Mouse (Mus musculus) lung, adult 18-20 months (tissue): Measurements from ENCODE around the gene Wdfy3.

Experiments used
- DNase-seq, 2 experiments: peaks; one replicate each; pipeline ENCODE4 v3.0.0; 2022; ENCODE audit warnings: mixed read lengths in 2 of 2

Wdfy3 gene

DNA sequence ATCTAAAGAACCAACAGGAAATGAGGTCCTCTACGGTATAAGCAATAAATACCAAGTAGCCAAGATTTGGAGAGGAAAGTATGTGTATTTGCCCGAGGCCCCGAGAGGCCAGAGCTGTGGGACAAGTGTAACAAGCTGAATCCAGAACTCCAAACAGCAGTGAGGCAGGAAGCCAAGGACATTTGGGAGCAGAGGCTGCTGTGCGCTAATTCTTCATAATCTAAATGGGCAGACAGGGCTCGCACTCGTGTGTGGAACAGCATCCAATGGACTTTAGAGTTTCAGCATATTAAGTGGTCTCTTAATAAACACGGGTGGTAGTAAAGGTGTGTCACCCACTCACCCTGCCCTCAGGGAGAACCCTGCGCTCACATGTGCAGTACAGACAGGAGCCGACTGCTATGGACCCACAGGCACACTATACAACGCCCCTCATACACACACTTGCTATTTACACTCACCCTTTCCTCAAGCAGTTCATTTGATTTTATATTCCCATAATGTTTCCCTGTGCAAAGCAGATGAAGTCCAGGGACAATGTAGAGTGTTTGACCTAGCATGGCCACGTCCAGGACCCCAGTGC lies 15.1 kb downstream of the Wdfy3 start:
- DNase-seq, result peak; percentile 36 to 46

DNA sequence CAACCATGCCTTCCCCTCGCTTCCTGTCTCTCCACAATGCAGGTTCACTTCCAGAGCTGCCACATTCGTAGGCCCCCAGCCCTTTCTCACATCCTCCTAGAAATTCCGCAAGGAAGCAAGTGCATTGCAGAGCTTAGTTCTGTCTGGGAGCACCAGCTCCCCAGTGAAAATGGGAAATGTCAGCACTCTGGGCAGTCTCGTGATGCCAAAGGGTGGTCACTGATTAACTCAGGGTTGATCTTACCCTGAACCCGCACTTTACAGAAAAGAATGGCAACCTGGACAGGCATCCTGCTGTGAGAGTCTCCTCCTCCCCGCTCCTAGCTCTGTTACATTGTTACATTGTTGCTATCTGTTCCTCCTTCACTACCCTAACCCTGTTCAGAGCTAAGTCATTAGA lies 16.8 kb downstream of the Wdfy3 start:
- no peak for DNase-seq

DNA sequence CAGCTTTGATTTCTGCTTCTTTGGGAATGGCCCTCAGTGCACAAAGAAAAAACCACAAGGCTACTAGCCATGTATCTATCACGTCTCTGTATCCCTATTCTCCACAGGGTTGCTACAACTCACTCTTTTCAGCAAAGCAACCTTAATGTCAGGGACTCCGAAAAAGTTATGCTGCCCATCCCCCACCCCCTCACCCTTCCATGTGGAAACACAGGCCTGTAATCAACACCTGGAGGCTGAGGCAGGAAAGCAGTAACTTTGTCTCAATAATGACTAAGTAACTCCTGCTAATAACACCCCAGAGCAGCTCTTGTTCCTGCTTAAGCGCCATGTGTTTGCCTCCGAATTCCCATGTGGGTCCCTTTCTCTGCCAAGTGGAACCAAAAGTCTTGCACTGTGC lies 17.3 kb downstream of the Wdfy3 start:
- DNase-seq, result no peak

DNA sequence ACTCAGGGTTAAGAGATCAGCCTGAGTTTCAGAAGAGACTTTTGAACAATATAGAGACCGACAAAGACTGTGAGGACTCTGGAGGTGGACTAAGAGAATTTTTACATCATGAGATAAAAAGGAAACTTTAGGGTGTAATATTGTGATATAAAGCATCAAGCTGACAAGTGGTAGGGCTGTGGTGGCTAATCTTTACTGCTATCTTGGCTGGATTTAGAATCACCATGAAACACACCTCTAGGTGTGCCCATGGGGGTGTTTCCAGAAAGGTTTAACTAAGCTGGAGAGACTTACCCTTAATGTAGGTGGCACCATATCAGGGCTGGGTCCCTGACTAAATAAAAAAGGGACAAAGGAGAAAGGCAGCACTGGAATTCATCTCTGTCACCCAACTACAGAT lies 19.0 kb downstream of the Wdfy3 start:
- DNase-seq, result no peak

DNA sequence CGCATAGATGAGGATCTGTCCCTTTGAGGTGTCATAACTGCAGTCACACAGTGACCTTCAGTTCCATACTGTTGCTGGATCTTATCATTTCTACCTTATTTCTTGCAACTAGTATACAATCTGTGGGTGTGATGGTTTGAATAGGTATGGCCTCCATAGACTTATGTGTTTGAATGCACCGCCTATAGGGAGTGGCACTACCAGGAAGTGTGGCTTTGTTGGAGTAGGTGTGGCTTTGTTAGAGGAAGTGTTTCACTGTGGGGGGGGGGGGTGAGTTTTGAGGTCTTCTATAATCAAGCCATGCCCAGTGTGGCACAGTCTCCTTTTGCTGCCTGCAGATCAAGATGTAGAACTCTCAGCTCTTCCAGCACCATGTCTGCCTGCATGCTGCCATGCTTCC lies 21.3 kb downstream of the Wdfy3 start:
- no peak for DNase-seq

GRCm38 (mm10) chr5:102046617-102047116 lies 23.1 kb downstream of the Wdfy3 start:
- DNase-seq, result no peak

DNA sequence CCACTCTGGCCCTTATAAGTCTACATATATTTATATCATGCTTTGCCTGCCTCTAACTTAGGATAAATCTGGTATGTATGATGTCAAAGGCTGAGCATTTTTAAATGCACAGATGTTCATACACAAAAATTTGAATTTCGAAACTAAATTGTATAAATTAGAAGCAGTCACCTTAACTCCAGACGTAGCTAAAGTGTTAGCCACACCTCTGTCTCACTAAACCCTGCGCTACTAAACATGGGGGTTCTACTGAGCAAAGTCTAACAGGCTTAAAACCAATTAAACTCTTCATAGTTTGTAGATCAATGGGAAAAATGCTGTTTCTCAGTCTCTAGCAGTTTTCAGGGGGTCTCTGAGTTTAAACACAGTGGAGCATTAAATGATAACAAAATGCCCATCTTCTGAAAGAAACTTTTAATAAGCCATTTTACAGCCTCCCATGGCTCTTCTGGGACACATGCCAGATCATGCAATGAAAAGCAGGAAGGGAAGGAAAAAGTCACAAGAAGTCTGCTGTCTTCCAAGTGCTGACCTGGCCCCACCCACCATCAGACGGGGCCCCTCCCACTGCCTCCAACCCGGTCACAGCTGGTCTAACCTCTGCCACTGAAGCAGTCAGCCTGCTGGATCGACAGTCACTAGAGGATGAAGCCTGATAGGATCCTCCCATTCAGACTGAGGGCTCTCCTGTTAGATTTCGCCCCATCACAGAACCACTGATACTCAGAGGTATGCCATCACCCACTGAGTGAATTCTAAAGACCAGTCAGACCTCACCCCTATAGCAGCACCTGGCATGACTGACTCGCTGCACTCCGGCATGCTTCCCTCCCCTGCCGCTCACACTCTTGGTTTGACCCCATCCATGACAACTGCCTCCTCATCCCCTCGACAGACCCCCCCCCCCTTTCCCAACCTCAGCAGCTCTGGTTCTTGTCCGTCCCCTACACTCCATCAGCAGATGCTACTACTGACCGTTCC lies 23.8 kb downstream of the Wdfy3 start:
- DNase-seq, result no peak

- DNase-seq, result peak; percentile 32 to 44
These were observed 24.5 kb downstream of the Wdfy3 start for GRCm38 (mm10) chr5:102045177-102045576.

DNA sequence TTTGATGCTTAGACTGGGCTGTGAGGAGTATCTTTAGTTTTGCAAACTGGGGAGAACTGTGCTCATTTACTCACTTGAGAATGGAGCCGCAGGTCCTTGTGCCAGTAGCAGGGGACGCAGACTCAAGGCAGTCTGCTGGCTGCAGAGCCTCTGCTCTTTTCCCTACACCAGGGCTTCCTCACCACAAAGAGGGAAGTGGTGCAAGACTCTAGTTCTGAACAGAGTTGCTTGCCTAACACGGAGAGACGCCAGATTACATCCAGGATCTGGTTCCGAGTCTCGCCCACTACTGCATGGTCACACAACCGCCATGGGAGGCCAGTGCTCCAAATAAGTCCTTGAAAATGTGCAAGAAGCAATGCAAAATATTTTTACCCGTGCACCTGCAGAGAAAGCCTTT lies 36.4 kb downstream of the Wdfy3 start:
- peak; percentile 21 to 34 for DNase-seq

GRCm38 (mm10) chr5:102032594-102033240 lies 37.0 kb downstream of the Wdfy3 start:
- no peak for DNase-seq

GRCm38 (mm10) chr5:102032191-102032590 lies 37.5 kb downstream of the Wdfy3 start:
- no peak for DNase-seq

DNA sequence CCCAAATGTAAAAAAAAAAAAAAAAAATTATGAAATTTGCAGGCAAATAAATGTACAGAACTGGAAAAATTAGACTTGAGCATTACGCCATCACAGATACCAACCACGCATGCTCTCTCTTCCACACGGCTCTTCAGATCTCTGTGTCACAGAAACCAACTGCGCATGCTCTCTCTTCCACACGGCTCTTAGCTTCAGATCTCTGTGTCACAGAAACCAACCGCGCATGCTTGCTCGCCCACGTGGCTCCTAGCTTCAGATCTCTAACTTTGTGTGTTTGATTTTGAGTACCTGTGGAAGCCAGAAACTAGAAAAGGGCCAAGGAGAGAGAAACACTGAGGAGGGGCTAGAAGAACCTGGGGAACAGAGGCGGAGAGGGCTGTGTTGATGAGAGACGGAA lies 46.3 kb downstream of the Wdfy3 start:
- no peak for DNase-seq

DNA sequence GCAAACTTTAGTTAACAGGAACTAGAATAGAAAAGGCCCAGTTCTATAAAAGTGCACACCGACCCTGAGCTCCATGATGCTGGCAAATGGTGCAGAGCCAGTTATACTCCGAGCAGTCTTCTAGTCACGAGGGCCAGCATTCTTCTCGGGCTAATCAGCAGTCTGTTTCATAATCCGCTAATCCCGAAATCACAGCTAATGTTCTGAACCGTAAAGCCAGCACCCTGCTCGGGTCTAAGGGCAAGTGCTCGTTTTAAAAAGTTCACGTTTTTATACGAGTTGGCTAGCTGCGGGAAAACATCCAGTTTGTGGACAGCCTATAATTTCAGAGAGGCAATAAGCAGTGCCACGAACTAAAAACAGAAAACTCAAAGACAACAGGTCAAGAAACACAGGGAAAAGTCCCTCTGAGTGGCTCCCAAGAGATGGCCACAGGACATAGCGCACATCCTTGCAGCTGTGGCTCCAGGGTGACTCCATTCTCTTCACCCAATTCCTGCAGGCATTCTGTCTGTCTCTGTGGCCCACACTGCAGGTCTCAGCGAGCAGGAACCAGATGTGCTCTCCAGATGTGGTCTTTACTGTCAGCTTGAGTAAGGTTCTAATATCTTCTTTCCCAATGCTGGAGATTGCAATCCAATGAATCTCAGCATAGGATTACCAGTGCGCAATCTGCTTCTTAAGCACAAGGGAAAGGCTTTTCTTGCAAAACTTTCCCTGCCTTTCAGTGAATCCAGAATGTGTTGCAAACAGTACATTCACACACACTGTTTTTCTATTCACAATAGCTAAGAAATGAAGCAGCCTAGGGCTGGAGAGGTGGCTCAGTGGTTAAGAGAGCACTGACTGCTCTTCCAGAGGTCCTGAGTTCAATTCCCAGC lies 47.5 kb downstream of the Wdfy3 start:
- no peak for DNase-seq

GRCm38 (mm10) chr5:102014235-102014634 lies 55.5 kb downstream of the Wdfy3 start:
- no peak for DNase-seq

DNA sequence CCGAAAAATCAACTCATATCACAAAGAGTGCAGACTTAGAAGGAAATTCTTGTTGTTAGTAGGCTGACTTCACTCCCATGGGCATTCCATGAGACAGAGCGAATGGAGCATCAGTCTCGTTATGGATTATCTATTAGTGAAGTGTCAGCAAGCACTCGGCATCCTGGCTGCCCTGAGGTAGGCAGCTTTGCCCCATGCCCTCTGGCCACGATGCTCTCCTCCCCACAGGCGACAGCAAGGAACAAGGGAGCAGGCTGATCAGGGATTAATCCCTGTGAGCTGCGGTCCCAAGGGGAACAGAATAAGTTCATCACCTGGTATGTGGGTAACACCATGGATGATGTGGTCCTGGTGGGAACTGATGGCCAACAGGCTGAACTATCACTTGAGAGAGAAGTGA lies 55.9 kb downstream of the Wdfy3 start:
- no peak for DNase-seq

DNA sequence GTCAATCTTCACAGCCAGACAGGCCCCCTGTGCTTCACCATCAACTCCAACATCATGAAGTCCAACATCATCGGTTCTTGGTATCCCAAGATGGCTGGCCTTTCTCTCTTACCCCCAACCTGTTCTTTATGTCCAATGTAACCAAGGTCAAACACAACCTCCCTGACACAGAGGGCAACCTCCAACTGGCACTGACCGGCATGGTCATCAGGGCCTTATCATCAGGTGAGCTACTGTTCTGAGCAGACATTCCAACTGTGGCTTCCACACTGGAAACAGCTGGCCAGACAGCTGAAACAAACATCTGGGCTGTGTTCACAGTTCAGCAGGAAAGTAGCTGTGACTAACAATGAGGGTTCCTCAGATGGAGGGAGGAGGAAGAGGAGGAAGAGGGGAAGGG lies 58.8 kb downstream of the Wdfy3 start:
- no peak for DNase-seq

DNA sequence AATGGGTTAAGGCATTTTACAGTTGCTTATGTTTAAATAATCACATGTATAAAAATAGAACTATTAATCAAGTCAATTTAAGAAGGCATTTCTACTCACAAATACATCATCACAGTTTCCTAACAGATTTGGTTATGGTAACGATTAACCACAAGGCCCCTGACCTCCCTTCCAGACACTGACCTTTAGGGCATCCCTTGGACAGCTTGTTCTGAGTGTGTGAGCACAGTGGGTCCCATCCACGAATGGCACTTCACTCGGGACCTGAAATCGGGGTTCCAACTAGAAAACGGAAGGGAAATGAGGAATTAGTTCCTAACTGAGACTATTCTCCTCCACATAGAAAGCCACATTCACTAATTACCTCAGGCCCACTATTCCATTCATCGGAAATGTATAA lies 60.1 kb downstream of the Wdfy3 start:
- DNase-seq, result no peak

- DNase-seq, result no peak
These were observed 61.0 kb downstream of the Wdfy3 start for GRCm38 (mm10) chr5:102008712-102009111.

- DNase-seq, result no peak
These were observed 63.3 kb downstream of the Wdfy3 start for GRCm38 (mm10) chr5:102006218-102006941.

- no peak for DNase-seq
These were observed 66.3 kb downstream of the Wdfy3 start for GRCm38 (mm10) chr5:102003371-102003770.

GRCm38 (mm10) chr5:102001026-102001425 lies 68.7 kb downstream of the Wdfy3 start:
- no peak for DNase-seq

GRCm38 (mm10) chr5:101998971-101999370 lies 70.8 kb downstream of the Wdfy3 start:
- no peak for DNase-seq
